Mouse (Mus musculus): Measurements from ENCODE around the gene Arhgef26.

DNA sequence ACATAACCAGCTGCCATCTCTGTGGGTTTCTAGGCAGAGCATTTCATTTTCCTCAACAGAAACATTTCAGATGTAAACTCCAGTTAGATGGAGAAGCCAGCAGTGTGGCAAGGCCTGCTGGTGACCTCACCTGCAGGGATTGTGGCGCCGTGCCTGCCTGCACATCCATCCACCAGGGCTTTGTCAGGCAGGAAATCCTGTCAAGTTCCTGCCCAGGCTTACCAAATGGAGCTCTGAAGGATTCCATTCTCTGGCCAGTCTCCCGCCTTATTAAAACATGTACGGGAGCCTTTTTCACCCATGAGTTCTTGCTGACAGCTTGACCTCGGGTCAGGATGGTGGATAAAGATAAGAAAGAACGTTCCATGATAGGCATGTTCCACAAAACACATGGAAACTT lies 36.7 kb downstream of the Arhgef26 start:
- TF ChIP-seq CTCF (IDR thresholded peaks at IDR 0.05; ENCODE audit: low read depth) (no peak), EP300 (IDR thresholded peaks at IDR 0.05; ENCODE audit: low read depth) (no peak)
